Mouse (Mus musculus): Measurements from ENCODE around the gene Amer1.

The Amer1 gene

GRCm38 (mm10) chrX:95444776-95445111 lies at the start of gene Amer1:
TSS of gene Amer1 (minus strand) at chrX:95444872.
- DNase-seq (ENCODE audit: low spot score): peak; percentile 95

GRCm38 (mm10) chrX:95457166-95457565 lies 12.5 kb upstream of the Amer1 start:
- no peak for DNase-seq (ENCODE audit: low spot score)

GRCm38 (mm10) chrX:95445866-95446265 lies 1.2 kb upstream of the Amer1 start:
- peak; percentile 67 for DNase-seq (ENCODE audit: low spot score)

GRCm38 (mm10) chrX:95445141-95445540 lies 469 bp upstream of the Amer1 start:
- DNase-seq (ENCODE audit: low spot score): peak; percentile 30

- DNase-seq (ENCODE audit: low spot score): peak; percentile 36
Observed at GRCm38 (mm10) chrX:95443898-95444775, 535 bp downstream of the Amer1 start.

GRCm38 (mm10) chrX:95443390-95443789 lies 1.3 kb downstream of the Amer1 start:
- DNase-seq (ENCODE audit: low spot score): no peak

- DNase-seq (ENCODE audit: low spot score): no peak
Observed at GRCm38 (mm10) chrX:95442261-95442660, 2.4 kb downstream of the Amer1 start.

- no peak for DNase-seq (ENCODE audit: low spot score)
Observed at GRCm38 (mm10) chrX:95441290-95441689, 3.4 kb downstream of the Amer1 start.

- DNase-seq (ENCODE audit: low spot score): peak; percentile 34
Observed at GRCm38 (mm10) chrX:95438491-95438890, 6.2 kb downstream of the Amer1 start.

- DNase-seq (ENCODE audit: low spot score): peak; percentile 21
Observed at GRCm38 (mm10) chrX:95437236-95437635, 7.4 kb downstream of the Amer1 start.

GRCm38 (mm10) chrX:95373101-95373500 lies 71.6 kb downstream of the Amer1 start:
- DNase-seq (ENCODE audit: low spot score): no peak

Data from lung, postnatal 25 days (tissue).